Mouse (Mus musculus): ENCODE measurements around the gene Gipc1. TPM values are rescaled to one million over a fixed set of nuclear protein-coding genes. Genes with fewer than 3 reads are reported as not detected.
A peak's percentile ranks its signal among the peaks of the same experiment; 100 is the strongest.

Gene Gipc1
- total RNA-seq, 2 experiments from 2014 or later = 26.2 to 29.8 TPM

GRCm38 (mm10) chr8:83674497-83674896, 22.0 kb downstream of the Gipc1 start:
- no peak for DNase-seq (ENCODE audit: low spot score in 2 of 2)

- DNase-seq (ENCODE audit: low spot score in 2 of 2) = no peak
These were observed 27.4 kb downstream of the Gipc1 start for GRCm38 (mm10) chr8:83679866-83680265.

- DNase-seq (ENCODE audit: low spot score in 2 of 2) = no peak
These were observed 28.1 kb downstream of the Gipc1 start for GRCm38 (mm10) chr8:83680603-83681002.

GRCm38 (mm10) chr8:83681099-83681498, 28.6 kb downstream of the Gipc1 start:
- no peak for DNase-seq (ENCODE audit: low spot score in 2 of 2)

GRCm38 (mm10) chr8:83684517-83684916, 32.0 kb downstream of the Gipc1 start:
- DNase-seq (ENCODE audit: low spot score in 2 of 2) = no peak

GRCm38 (mm10) chr8:83689264-83689663, 36.8 kb downstream of the Gipc1 start:
- DNase-seq (ENCODE audit: low spot score in 2 of 2) = no peak

GRCm38 (mm10) chr8:83693609-83694236, 41.2 kb downstream of the Gipc1 start:
- DNase-seq (ENCODE audit: low spot score in 2 of 2) = no peak

GRCm38 (mm10) chr8:83694369-83695160, 42.1 kb downstream of the Gipc1 start:
- no peak for DNase-seq (ENCODE audit: low spot score in 2 of 2)

- no peak for DNase-seq (ENCODE audit: low spot score in 2 of 2)
These were observed 43.1 kb downstream of the Gipc1 start for GRCm38 (mm10) chr8:83695351-83696106.

GRCm38 (mm10) chr8:83697374-83698220, 45.1 kb downstream of the Gipc1 start:
- DNase-seq (ENCODE audit: low spot score in 2 of 2) = peak; percentile 50 to 61

GRCm38 (mm10) chr8:83698291-83698660, 45.8 kb downstream of the Gipc1 start:
- DNase-seq (ENCODE audit: low spot score in 2 of 2) = peak; percentile 44 to 51

GRCm38 (mm10) chr8:83698661-83699453, 46.4 kb downstream of the Gipc1 start, which contains the start of gene Pkn1:
TSS of gene Pkn1 (minus strand) at chr8:83699179.
- DNase-seq (ENCODE audit: low spot score in 2 of 2) = peak; percentile 75 to 77

- no peak for DNase-seq (ENCODE audit: low spot score in 2 of 2)
These were observed 47.1 kb downstream of the Gipc1 start for GRCm38 (mm10) chr8:83699566-83699965.

- no peak for DNase-seq (ENCODE audit: low spot score in 2 of 2)
These were observed 48.1 kb downstream of the Gipc1 start for GRCm38 (mm10) chr8:83700423-83701085.

GRCm38 (mm10) chr8:83703426-83703825, 50.9 kb downstream of the Gipc1 start:
- no peak for DNase-seq (ENCODE audit: low spot score in 2 of 2)

GRCm38 (mm10) chr8:83706411-83706810, 53.9 kb downstream of the Gipc1 start:
- DNase-seq (ENCODE audit: low spot score in 2 of 2) = no peak

- DNase-seq (ENCODE audit: low spot score in 2 of 2) = no peak
These were observed 55.1 kb downstream of the Gipc1 start for GRCm38 (mm10) chr8:83707554-83707953.

Measured in adrenal gland, adult 18-20 months (tissue).